Mouse (Mus musculus): Measurements from ENCODE around the gene Hddc3. TPM values are rescaled to one million over a fixed set of nuclear protein-coding genes. Genes with fewer than 3 reads are reported as not detected.

Hddc3 gene
- polyA plus RNA-seq, 1 experiment = 7.2 TPM

GRCm38 (mm10) chr7:80331433-80331832, 11.5 kb upstream of the Hddc3 start:
- 94% methylated on average over 19 of the region's 19 CpGs for WGBS

GRCm38 (mm10) chr7:80334848-80335247, 8.1 kb upstream of the Hddc3 start:
- no peaks in the 10 kb centered on the region for H3K27me3 ChIP-seq (ENCODE audit: control insufficient read depth, insufficient read depth, low read length)
- peak overlapping the region; percentile 31 for H3K4me3 ChIP-seq (ENCODE audit: low read depth, low read length)
- peaks cover 16% of the 10 kb centered on the region; the same call in 1 of the 2 replicates for H3K4me1 ChIP-seq (ENCODE audit: control insufficient read depth, insufficient read depth, insufficient read length, low read length)
- peak overlapping the region; percentile 44 for H3K27ac ChIP-seq (ENCODE audit: insufficient read depth, low read depth, low read length)
- WGBS = 57% methylated on average over 4 of the region's 4 CpGs
- TF ChIP-seq POLR2A (IDR thresholded peaks at IDR 0.05; ENCODE audit: low read depth, low read length) = no peak
- TF ChIP-seq CTCF (IDR thresholded peaks at IDR 0.05; ENCODE audit: extremely low read depth, insufficient read length, insufficient replicate concordance, low read depth, low read length) = no peak
- H3K36me3 ChIP-seq (ENCODE audit: control insufficient read depth, insufficient read depth, low read length) = peaks cover 56% of the 10 kb centered on the region

More at GRCm38 (mm10) chr7:80331433-80331832, 11.5 kb upstream of the Hddc3 start:
- Histone ChIP-seq H3K36me3 (ENCODE audit: control insufficient read depth, insufficient read depth, low read length) (peaks cover 82% of the 10 kb centered on the region), H3K4me1 (ENCODE audit: control insufficient read depth, insufficient read depth, insufficient read length, low read length) (peaks cover 8% of the 10 kb centered on the region; the same call in 1 of the 2 replicates), H3K4me3 (ENCODE audit: low read depth, low read length) (no peak overlapping the region), H3K27ac (ENCODE audit: insufficient read depth, low read depth, low read length) (no peak overlapping the region), H3K27me3 (ENCODE audit: control insufficient read depth, insufficient read depth, low read length) (no peaks in the 10 kb centered on the region)
- no peak for TF ChIP-seq POLR2A (IDR thresholded peaks at IDR 0.05; ENCODE audit: low read depth, low read length)
- TF ChIP-seq CTCF (IDR thresholded peaks at IDR 0.05; ENCODE audit: extremely low read depth, insufficient read length, insufficient replicate concordance, low read depth, low read length) = no peak

- 90% methylated on average over 3 of the region's 3 CpGs for WGBS
These were observed 6.0 kb upstream of the Hddc3 start for GRCm38 (mm10) chr7:80336932-80337331.

DNA sequence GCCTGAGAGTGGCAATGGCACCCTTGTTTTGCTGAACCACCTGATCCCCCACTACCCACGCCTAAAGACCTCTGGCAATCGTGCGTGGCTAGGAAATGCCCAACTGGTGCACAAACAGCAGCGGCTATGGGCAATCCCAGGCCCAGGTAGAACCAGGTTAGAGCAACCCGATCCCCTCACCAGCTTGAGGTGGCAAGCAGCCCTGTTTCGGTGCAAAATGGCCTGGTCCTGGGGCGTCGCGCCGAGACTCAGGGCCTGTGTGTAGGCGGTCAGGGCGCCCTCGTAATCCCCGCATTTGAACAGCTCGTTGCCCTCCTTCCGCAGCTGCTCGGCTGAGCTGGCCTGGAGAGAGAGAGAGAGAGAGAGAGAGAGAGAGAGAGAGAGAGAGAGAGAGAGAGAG, 3.5 kb upstream of the Hddc3 start:
- Histone ChIP-seq H3K27me3 (ENCODE audit: control insufficient read depth, insufficient read depth, low read length) (no peaks in the 10 kb centered on the region), H3K4me3 (ENCODE audit: low read depth, low read length) (peak overlapping the region; percentile 93), H3K27ac (ENCODE audit: insufficient read depth, low read depth, low read length) (no peak overlapping the region), H3K4me1 (ENCODE audit: control insufficient read depth, insufficient read depth, insufficient read length, low read length) (peaks cover 23% of the 10 kb centered on the region; the same call in 1 of the 2 replicates), H3K36me3 (ENCODE audit: control insufficient read depth, insufficient read depth, low read length) (peaks cover 15% of the 10 kb centered on the region)
- TF ChIP-seq CTCF (IDR thresholded peaks at IDR 0.05; ENCODE audit: extremely low read depth, insufficient read length, insufficient replicate concordance, low read depth, low read length) (no peak), POLR2A (IDR thresholded peaks at IDR 0.05; ENCODE audit: low read depth, low read length) (no peak)
- WGBS = 6% methylated on average over 17 of the region's 17 CpGs

More at GRCm38 (mm10) chr7:80336932-80337331, 6.0 kb upstream of the Hddc3 start:
- Histone ChIP-seq H3K27me3 (ENCODE audit: control insufficient read depth, insufficient read depth, low read length) (no peaks in the 10 kb centered on the region), H3K4me3 (ENCODE audit: low read depth, low read length) (no peak overlapping the region), H3K27ac (ENCODE audit: insufficient read depth, low read depth, low read length) (no peak overlapping the region), H3K36me3 (ENCODE audit: control insufficient read depth, insufficient read depth, low read length) (peaks cover 35% of the 10 kb centered on the region), H3K4me1 (ENCODE audit: control insufficient read depth, insufficient read depth, insufficient read length, low read length) (peaks cover 16% of the 10 kb centered on the region; the same call in 1 of the 2 replicates)
- TF ChIP-seq CTCF (IDR thresholded peaks at IDR 0.05; ENCODE audit: extremely low read depth, insufficient read length, insufficient replicate concordance, low read depth, low read length) (no peak), POLR2A (IDR thresholded peaks at IDR 0.05; ENCODE audit: low read depth, low read length) (no peak)

DNA sequence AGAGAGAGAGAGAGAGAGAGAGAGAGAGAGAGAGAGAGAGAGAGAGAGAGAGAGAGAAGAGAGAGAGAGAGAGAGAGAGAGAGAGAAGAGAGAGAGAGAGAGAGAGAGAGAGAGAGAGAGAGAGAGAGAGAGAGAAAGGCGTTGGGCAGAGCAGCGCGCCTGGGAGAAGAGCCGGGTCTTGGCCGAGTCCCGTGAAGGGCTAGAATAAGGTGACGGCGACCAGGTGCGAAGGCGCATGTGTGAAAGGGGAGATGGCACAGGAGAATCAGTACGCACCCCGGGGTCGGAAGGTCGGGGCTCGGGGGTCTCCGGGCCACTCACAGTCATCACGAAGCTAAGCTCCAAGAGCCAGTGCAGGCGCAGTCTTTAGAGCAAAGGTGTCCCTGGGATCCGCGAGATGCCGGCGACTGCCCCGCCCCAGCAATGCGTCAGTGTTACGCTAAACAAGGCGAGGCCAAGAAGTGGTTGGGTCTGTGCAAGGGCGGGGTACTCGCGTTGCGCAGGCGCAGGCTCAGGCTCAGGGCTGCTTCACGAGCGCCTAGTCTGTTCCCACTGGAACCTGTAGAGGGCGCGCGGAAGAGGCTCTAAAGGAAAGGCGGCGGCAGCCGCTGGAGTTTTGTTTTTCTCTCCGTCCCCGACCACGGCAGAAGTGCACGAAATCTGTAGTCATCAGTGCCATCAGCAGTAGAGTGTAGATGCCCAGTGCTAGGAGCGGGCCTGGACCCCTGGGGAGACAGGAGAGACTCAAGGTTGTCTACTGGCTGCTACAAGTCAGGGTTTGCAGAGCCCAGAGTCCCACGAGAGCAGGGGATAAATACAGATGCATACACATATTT, 2.9 kb upstream of the Hddc3 start:
- no peaks in the 10 kb centered on the region for H3K27me3 ChIP-seq (ENCODE audit: control insufficient read depth, insufficient read depth, low read length)
- peaks cover 15% of the 10 kb centered on the region for H3K36me3 ChIP-seq (ENCODE audit: control insufficient read depth, insufficient read depth, low read length)
- TF ChIP-seq POLR2A (IDR thresholded peaks at IDR 0.05; ENCODE audit: low read depth, low read length) = peak; percentile 87
- peak; percentile 89 for TF ChIP-seq CTCF (IDR thresholded peaks at IDR 0.05; ENCODE audit: extremely low read depth, insufficient read length, insufficient replicate concordance, low read depth, low read length)
- WGBS = under 1% methylated on average over 45 of the region's 45 CpGs
- peak overlapping the region; percentile 93 for H3K4me3 ChIP-seq (ENCODE audit: low read depth, low read length)
- peaks cover 19% of the 10 kb centered on the region; the same call in 1 of the 2 replicates for H3K4me1 ChIP-seq (ENCODE audit: control insufficient read depth, insufficient read depth, insufficient read length, low read length)
- peak overlapping the region; percentile 78 for H3K27ac ChIP-seq (ENCODE audit: insufficient read depth, low read depth, low read length)

- H3K27ac ChIP-seq (ENCODE audit: insufficient read depth, low read depth, low read length) = peak within 1 kb of the TSS; percentile 78
- H3K27me3 ChIP-seq (ENCODE audit: control insufficient read depth, insufficient read depth, low read length) = no peaks in the 10 kb centered on the region
- H3K4me1 ChIP-seq (ENCODE audit: control insufficient read depth, insufficient read depth, insufficient read length, low read length) = peaks cover 16% of the 10 kb centered on the region; the same call in 1 of the 2 replicates
- H3K36me3 ChIP-seq (ENCODE audit: control insufficient read depth, insufficient read depth, low read length) = peaks cover 11% of the 10 kb centered on the region
- WGBS = 1% methylated on average over 11 of the region's 11 CpGs
- H3K4me3 ChIP-seq (ENCODE audit: low read depth, low read length) = peak within 1 kb of the TSS; percentile 93
- TF ChIP-seq POLR2A (IDR thresholded peaks at IDR 0.05; ENCODE audit: low read depth, low read length) = no peak
- peak; percentile 73 for TF ChIP-seq CTCF (IDR thresholded peaks at IDR 0.05; ENCODE audit: extremely low read depth, insufficient read length, insufficient replicate concordance, low read depth, low read length)
These were observed 2.1 kb upstream of the Hddc3 start, which contains the start of gene Unc45a for GRCm38 (mm10) chr7:80340793-80341192. Unc45a (minus strand) TSS chr7:80341005.

DNA sequence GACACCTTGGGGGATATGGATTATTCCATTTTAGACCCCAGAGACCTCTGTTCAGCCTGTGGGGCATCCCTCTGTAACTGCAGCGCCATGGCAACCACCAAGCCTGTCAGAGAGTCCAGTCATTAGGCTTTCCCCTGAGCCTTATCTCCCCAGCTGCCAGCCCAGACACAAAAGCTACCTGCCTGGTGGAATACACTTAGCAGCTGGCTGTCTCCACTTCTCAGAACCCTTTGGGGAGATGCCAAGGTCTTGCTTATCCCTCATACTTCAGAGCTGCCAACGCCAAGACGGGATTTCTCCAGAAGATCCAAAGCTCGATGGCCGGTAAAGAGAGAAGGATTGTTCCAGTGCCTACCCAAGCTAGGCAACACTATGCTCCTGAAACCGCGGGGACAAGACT, 1.1 kb upstream of the Hddc3 start:
- no peak overlapping the region for H3K4me3 ChIP-seq (ENCODE audit: low read depth, low read length)
- peaks cover 19% of the 10 kb centered on the region; the same call in 1 of the 2 replicates for H3K4me1 ChIP-seq (ENCODE audit: control insufficient read depth, insufficient read depth, insufficient read length, low read length)
- peaks cover under 1% of the 10 kb centered on the region for H3K36me3 ChIP-seq (ENCODE audit: control insufficient read depth, insufficient read depth, low read length)
- no peaks in the 10 kb centered on the region for H3K27me3 ChIP-seq (ENCODE audit: control insufficient read depth, insufficient read depth, low read length)
- TF ChIP-seq POLR2A (IDR thresholded peaks at IDR 0.05; ENCODE audit: low read depth, low read length) (no peak), CTCF (IDR thresholded peaks at IDR 0.05; ENCODE audit: extremely low read depth, insufficient read length, insufficient replicate concordance, low read depth, low read length) (no peak)
- WGBS = 64% methylated on average over 7 of the region's 7 CpGs
- no peak overlapping the region for H3K27ac ChIP-seq (ENCODE audit: insufficient read depth, low read depth, low read length)

Data from small intestine, adult 2 months (tissue).